Mouse (Mus musculus): ENCODE measurements around the gene Alg12.
"Not testable (repeated sequence)": the region's sequence is repeated elsewhere in the genome, so short reads cannot be mapped to it uniquely, and the experiment has no call there.

The Alg12 gene

DNA sequence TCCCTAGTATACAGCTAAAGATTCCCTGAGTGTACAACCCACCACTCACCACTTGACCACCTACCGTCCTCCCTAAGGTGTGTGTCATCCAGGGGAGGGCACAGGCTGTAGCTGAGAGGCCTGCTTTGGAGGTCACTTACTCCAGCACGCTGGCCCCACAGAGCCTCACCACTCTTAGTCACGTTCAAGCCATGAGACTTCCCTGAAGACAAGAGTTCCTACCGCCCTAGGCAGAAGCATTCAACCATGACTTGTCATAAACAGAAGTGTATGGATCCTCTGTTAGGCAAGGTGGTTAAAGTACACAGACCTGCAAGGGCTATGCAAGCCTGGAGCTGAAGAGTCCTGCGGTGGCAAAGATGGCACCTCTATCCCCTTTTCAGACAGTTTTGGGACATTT is 11.6 kb upstream of the Alg12 start:
- DNase-seq (ENCODE audit: low spot score), result no peak

DNA sequence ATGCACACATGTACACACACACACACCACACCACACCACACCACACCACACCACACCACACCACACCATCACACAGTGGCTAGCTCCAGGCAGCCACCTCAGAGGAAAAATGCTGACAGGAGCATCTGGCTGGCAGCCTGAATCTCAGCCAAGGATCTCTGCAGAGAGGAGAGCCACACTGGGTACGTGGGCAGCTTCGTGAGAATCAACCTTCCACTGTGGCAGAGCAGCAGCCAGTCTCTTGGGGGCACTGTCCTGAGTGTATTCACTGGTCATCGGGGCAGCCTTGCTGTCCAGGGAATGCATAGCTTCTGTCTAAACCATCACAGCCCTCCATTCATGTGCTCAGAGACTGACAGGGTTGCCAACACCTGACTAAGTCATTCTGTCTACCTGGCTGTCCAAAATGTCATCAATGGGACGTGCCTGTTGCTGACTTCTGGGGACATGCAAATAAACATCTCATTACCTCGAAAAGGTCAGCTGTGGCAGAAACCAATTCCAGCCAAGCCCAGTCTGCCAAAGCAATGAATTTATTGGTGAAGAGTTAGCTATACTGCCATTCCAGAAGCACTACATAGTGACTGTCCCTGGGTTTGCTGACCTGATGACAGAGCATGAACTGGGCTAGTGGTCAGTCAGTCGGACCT is 10.8 kb upstream of the Alg12 start:
- peak; percentile 50 for DNase-seq (ENCODE audit: low spot score)

DNA sequence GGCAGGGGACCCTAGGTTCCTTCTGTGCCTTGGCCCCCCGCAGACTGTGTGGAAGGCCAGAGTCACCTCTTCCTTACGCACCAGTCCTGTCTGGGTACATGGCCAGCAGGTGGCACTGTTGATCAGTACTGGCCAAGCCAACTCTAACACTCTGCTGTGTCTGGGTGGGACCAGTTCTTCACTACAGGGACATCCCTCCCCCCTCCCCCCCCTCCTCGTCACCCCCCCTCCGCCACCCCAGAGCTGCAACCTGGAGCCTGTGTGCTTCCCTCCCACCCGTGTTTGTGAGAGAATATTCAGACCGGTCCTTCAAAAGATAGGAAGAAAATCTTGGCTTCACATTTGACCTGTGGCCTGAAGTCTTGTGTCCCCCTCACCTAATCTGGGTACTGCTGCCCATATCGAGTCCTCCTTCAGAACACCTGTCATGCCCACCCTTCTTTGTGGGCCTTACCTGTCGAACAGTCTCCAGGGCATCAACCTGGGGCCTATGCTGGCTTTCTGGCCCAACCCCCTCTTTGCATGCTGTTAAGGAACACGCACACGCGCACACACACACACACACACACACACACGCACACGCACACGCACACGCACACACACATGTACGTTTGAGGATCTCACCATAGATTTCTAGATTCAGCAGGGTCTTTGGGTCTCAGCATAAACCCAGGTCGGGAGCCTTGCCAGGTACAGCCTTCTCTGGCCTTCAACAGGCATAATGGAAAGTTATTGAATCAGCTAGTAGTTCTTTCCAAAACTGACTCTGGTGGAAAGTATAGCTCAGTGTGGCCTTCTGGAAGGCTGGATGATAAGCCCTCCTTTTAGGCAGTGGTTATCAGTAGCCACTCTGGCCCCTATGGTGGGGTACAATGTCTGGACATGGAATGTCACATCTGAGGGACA is 9.9 kb upstream of the Alg12 start:
- peak; percentile 89 for DNase-seq (ENCODE audit: low spot score)

DNA sequence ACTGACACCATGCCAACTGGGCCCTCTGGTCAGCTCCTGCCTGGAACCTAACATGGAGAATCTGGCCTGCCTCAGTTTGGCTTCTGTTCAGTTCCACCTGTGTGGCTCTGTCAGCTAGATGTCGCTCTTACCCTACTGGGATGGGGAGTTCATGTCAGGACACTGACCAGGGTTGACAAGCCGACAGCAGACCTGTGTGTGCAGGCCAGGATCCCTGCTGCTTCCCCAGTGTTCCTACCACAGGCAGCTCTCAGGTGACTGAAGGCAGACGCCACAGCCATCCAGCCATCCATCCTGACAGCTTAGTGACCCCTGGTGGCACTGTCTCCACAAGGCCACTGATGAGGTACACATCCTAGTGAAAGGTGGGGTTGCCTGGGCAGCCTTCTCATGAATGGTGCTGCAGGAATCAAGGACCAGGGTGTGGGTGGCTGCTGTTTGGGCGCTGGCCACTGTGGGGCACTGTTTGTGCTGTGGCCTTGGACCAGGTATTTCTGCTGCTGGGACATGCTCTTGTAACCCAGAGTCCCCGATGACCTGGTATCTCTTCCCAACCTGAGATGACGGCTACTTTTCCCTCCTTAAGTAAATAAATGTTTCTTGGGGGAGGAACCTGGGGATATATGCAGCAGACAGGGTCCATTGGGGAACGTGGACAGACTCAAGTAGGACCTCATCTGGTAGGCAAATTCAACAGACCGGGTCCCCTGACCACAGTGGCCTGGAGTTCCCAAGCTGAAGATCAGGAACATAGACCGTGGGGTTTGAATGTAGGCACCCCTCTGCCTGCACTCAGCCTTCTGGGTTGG is 9.1 kb upstream of the Alg12 start:
- DNase-seq (ENCODE audit: low spot score), result peak; percentile 80

DNA sequence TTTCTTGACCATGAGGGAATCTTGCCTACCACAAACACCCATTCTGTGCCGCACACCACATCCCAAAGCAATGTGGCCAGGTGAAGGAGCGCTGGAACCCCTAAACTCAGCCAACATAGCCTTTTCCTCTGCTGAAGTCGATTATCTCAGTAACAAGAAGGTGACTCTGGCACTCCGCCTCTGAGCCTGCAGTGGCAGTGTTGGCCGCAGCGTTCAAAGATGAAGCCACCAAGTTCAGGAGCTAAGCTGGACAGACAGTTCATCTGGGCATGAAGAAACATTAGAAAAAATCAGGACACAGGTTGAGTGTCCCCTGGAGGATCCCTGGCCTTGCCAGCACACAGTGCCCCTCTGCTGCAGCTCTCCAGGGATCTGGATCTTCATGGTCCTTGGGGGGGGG is 8.3 kb upstream of the Alg12 start:
- DNase-seq (ENCODE audit: low spot score), result no peak

DNA sequence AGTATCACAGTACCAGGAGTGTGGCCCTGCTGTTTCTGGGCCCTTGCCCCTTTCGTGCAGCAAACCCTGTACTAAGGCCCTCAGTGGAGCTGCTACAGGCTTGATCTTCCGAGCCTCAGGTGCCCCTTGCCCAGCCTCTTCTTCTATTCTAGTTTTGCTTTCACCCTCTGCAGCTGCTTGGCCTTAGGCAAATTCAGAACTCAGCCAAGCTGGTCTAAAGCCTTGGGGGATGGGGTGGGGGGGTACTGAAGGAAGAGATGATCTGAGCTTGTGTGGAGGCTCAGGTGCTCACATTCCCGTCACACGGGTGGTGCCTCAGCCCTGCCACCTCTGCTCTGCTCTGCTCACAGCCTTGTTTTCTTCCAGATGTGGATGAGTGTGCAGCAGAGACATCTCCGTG is 4.3 kb upstream of the Alg12 start:
- DNase-seq (ENCODE audit: low spot score), result no peak

DNA sequence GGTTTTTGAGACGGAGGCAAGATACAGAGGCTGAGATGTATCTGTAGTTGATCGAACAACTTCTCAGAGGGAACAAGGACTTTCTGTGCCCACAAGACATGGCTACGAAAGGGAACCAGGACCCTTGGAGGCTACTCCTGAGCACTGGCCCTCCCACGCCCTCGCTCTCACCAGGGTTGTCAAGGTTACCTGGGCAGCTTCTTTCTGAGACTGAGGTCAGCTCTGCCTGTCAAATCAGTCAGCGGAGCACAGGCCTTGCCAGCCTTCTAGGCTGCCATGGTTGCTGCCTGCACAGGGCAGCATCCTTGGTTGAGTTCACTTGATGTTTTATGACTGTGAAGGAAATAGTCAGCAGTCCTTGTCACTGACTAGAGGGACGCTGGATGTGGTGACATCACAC is 3.4 kb upstream of the Alg12 start:
- no peak for DNase-seq (ENCODE audit: low spot score)

DNA sequence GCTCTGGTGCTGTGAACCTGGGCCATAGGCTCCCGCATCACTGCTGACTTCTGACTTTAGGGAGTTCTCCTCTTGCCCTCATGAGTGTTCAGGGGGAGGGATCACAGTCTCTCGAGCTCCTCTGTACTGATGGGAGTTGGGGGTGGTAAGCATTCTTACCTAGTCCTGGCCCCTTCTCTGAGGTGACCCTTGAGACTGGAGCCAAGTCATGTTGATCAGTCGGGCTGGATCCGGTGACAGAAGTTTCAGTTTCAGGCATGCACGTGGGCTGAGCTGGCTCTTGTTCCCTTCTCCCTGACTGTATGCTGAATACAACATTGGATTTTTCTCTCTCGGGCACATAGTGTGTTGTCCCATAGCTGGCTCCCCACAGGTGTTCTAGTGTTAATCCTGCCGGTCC is 2.3 kb upstream of the Alg12 start:
- DNase-seq (ENCODE audit: low spot score), result no peak

DNA sequence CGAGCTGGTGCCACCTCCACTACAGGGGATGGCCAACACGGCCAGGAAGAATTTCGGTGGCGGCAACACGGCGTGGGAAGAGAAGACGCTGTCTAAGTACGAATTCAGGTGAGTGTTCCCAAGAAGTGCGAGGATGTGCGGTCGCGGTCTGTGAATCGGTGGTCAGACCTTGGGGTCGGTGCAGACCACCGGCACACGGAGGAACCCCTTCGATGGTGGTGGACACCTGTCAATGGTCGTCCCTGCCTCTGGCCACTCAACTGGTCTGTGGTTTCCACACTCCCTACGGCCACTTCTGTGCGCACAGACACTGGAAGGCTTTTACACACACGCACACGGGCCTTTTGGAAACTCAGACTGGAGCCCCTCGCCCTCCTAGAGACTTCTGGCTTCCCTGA is 787 bp upstream of the Alg12 start:
- no peak for DNase-seq (ENCODE audit: low spot score)

DNA sequence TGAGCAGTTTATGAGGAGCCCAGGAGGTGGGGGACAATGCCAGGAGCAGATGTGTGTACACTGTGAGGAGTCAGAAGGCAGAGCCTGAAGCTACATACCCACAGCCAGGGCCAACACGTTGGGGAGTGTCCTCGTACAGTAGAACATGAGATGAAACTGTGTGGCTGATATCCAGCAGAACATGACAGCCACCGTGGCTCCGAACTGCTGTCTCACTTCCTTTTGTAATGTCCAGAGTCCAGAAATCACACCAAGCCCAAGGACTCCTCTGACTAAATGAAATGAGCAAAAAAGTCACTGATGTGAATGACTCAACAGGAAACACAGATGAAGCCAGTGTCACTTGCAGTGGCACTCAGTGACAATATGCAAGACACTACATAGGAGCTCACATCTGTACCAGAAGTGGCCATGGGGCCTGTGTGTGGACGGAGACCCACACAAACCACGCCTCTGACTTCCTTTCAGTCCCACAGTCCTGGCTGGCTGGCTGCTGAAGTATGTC is 3.9 kb downstream of the Alg12 start:
- DNase-seq (ENCODE audit: low spot score), result no peak

DNA sequence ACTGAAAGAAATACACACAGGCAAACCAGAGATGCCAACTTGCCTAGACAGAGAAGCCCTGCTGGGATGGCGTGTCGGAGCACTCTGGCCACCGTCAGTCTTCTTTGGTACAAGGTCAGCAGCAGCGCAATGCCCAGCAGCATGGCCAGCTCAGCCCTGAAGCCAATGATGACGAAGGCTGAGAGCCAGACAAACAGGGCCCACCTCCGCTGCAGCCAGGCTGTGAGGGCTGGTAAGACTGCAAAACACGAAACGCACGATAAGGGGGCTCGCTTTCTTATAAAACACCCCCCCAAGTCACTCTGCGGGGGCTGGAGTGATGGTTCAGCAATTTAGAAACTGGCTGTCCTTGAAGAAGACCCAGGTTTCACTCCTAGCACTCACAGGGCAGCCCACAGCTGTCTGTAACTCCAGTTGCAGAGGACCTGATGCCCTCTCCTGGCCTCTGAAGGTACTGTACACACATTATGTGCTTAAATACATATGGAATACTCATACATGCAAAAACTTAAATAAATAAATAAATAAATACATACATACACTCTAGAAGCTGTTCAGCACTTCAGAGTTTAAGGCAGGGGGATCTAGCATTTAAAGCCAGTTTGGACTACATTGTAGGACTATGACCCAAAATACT is 4.6 kb downstream of the Alg12 start:
- no peak for DNase-seq (ENCODE audit: low spot score)

DNA sequence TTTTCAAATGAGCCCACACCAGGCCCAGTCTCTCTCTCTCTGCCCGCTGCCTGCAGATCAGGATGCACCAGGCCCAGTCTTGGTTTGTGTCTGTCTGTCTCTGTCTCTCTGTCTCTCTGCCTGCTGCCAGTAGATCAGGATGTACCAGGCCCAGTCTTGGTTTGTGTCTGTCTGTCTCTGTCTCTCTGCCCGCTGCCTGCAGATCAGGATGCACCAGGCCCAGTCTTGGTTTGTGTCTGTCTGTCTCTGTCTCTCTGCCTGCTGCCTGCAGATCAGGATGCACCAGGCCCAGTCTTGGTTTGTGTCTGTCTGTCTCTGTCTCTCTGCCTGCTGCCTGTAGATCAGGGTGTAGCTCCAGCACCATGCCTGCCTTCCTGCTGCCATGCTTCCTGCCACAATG is 5.2 kb downstream of the Alg12 start:
- DNase-seq (ENCODE audit: low spot score), result not testable (repeated sequence)

DNA sequence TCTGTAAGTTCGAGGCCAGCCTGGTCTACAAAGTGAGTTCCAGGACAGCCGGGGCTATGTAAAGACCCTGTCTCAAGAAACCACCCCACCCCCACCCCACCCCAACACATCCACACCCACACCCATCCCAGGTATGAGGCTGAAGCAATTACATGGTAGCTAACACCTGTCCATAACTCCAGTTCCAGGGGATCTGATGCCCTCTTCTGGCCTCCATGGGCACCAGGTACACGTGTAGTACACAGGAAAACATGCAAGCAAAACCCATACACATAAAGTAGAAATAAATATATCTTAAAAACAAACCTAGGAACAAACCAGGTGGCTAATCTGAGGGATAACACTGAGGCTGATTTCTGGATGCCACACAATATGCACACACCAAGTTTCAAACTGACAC is 5.9 kb downstream of the Alg12 start:
- no peak for DNase-seq (ENCODE audit: low spot score)

DNA sequence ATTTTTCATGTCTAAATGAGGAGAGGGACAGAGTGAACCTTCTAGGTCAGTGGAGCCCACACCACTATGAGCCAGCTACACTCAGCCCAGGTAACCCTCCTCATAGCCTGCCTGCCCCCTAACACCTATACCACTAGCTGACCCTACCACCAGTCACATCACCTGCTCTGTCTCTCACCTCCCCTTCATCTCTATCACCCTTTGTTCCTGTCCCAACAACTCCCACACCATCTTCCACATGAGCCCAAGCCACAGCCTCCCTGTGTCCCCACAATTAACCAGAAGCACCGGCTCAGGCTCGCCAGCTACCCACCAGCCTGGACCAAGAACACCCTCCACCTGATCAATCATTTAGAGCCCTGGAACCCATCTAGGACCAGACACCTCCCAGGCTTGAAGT is 8.7 kb downstream of the Alg12 start:
- no peak for DNase-seq (ENCODE audit: low spot score)

DNA sequence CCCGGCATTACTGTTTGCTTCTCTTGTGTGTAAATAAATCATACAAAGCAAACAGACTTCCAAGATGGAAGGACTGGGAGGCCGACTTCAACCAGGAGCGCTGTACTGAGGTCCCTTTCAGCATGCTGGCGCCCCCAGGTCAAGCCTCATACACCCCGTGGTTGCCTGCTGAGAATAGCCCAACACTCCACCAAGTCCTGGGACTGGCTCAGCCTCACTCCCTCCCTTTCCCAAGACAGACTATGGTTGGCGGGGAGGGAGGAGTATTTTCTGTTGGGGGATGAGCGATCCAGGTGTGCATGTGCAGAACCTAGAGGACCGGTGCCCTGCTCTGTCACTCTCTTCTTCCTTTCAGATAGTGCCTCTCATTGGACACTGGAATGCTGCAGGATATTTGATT is 11.0 kb downstream of the Alg12 start:
- DNase-seq (ENCODE audit: low spot score), result no peak

DNA sequence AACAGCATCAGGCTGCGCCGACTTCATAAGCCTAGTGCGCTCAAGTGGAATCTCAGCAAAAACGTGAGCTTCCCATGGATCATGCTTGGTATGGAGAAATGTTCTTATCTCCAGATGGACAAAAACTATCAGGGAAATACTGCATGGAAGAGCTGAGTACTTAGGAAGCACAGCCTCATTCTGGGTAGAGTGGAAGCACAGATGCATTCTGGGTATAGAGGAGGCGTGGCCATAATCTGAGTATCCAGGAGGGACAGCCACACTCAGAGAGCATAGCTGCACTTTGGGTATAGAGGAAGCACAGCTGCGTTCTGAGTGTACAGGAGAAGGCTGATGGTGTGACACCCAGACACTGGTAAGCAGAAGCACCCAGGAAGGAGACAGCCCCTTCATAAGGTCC is 16.8 kb downstream of the Alg12 start:
- no peak for DNase-seq (ENCODE audit: low spot score)

DNA sequence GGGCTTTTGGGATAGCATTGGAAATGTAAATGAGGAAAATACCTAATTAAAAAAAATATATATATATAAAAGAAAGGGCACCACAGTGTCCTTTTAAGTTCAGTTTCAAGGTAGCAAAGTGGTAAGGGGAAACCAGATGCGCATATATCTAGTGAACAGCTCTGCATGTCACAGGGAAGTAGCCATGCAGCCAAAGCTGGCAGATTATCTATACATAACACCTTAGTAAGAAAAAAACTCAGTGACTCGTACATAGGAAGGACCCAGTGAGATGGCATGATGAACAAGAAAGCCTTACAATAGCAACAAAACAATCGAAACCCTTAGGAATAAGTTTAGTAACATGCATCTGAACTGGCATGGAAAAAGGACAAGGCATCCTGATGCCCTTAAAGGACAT is 17.2 kb downstream of the Alg12 start:
- no peak for DNase-seq (ENCODE audit: low spot score)

DNA sequence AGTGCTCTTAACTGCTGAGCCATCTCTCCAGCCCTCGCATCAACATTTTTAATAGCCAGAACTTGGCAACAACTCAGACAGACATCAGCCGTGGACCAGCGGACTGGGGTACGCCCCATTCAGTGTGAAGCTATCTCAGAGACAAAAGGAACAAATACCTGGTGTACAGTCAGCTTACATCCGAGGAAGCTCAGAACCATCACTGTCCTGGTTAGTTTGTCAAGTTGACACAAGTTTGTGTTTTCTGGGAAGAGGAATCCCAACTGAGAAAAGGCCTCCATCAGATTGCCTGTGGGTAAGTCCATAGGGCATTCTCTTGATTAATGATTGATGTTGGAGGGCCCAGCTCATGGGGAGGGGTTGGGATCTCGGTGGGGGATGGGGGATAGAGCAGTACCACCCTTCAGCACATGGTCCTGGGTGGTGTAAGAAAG is 18.2 kb downstream of the Alg12 start:
- no peak for DNase-seq (ENCODE audit: low spot score)

DNA sequence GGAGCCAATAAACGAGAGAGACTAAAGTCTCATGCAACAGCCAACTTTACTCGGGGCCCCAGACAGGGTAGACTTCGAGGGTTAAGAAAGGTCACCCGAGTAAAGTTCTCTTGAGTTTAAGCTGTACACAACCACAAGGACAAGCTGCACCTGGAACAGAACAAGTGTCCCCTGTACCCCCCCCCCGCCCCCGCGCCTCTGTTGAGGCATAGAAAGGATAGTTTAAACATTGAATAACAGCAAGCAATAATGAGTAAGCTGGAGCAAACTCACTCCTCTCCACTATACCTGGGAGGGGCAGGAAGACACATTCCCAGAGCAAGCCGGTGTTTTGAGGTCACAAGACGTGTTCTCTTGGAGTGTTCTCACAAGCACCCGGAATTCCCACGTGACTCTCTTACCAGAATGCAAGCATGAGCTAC is 19.2 kb downstream of the Alg12 start:
- no peak for DNase-seq (ENCODE audit: low spot score)

DNA sequence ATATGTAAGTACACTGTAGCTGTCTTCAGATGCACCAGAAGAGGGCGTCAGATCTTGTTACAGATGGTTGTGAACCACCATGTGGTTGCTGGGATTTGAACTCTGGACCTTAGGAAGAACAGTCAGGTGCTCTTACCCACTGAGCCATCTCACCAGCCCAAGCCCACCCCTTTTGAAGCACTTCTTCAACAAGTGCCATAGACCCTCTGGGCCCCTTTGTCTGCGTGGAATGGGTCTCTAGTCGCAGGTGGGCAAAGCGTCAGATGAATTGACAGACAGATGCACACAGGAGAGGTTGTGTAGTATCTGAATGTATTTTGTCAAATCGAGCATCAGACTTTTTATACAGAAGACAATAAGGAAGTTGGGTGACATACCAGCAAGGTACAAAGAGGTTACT is 24.4 kb downstream of the Alg12 start:
- DNase-seq (ENCODE audit: low spot score), result not testable (repeated sequence)

DNA sequence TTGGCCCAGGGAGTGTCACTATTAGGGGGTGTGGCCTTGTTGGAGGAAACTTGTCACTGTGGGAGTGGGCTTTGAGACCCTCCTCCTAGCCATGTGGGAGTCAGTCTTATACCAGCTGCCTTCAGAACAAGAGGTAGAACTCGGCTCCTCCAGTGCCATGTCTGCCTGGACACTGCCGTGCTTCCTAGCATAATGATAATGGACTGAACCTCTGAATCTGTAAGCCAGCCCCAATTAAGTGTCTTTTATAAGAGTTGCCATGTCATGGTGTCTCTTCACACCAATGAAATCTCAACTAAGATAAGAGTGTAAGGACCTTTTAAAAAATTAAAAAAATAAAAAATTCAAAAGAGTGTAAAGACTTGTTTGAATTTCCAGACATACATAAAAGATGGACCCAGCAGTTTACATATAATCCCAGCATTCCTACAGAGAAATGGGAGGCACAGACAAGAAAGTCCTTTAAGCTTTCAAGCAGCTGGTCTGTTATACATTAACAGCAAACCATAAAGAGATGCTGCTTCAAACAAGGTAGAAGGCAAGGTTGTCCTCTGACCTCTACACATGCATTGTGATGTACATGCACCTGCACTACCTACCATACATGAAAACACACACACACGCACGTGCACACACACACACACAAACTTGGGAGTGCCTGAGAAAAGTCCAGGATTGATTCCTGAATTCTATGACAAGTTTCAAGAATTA is 26.8 kb downstream of the Alg12 start:
- no peak for DNase-seq (ENCODE audit: low spot score)
